ENCODE assay signal across 8 mouse cellular contexts in genomic region chr4:99445077-99445754, GRCm38 (mm10).
DNase-seq lines count a peak whose midpoint lies in the region; ATAC-seq and TF ChIP-seq lines count a peak whose summit lies in the region.
"Had no signal": no experiment of that assay in that cellular context is flagged by ENCODE, and none has a peak within 500 bp of the region (broad histone marks: within the 10 kb centered on the region; RNA-seq: fewer than 3 reads in every experiment).

No protein-coding gene starts in this region.

- no peak overlapping the region for H3K9ac ChIP-seq in lung, embryonic 14.5 days
- H3K9ac ChIP-seq in lung, postnatal 0 days (replicated peaks; ENCODE audit: low read depth): no peak overlapping the region
- H3K9ac ChIP-seq in hindbrain, embryonic 16.5 days (ENCODE audit: low read depth, low read length): peak overlapping the region; percentile 57

- no peaks in the 10 kb centered on the region for H3K4me1 ChIP-seq in lung, embryonic 14.5 days (ENCODE audit: insufficient read depth)
- H3K4me1 ChIP-seq in lung, postnatal 0 days (ENCODE audit: insufficient read depth, low read depth, low read length): no peaks in the 10 kb centered on the region
- H3K4me1 ChIP-seq in forebrain, embryonic 10.5 days: no peaks in the 10 kb centered on the region
- no peaks in the 10 kb centered on the region; the same call in 1 of the 2 replicates for H3K4me1 ChIP-seq in hindbrain, embryonic 16.5 days (ENCODE audit: control insufficient read depth, insufficient read depth, low read depth, low read length)

- peak; percentile 10 for DNase-seq in lung, embryonic 14.5 days
- DNase-seq in lung, postnatal 0 days (ENCODE audit: low spot score): no peak
- no peak for DNase-seq in forebrain, embryonic 10.5 days (ENCODE audit: extremely low spot score, low spot score)
- DNase-seq in mesoderm, embryonic 11.5 days (ENCODE audit: low read depth, low spot score): peak; percentile 60
- DNase-seq in urinary bladder, postnatal 25 days (ENCODE audit: low spot score): no peak
- DNase-seq in thymus, postnatal 36 days: no peak

- 30% methylated on average over 28 of the region's 28 CpGs for WGBS in lung, embryonic 14.5 days
- WGBS in lung, postnatal 0 days: 31% methylated on average over 28 of the region's 28 CpGs
- 52% methylated on average over 28 of the region's 28 CpGs for WGBS in forebrain, embryonic 10.5 days
- 41% methylated on average over 28 of the region's 28 CpGs for WGBS in hindbrain, embryonic 16.5 days

- H3K27ac ChIP-seq in lung, embryonic 14.5 days (ENCODE audit: low read depth): no peak overlapping the region
- no peak overlapping the region for H3K27ac ChIP-seq in lung, postnatal 0 days (ENCODE audit: low read length)
- H3K27ac ChIP-seq in forebrain, embryonic 10.5 days: no peak overlapping the region
- peak overlapping the region; percentile 39; the same call in 1 of the 2 replicates for H3K27ac ChIP-seq in hindbrain, embryonic 16.5 days (ENCODE audit: low read depth, low read length)
- H3K27ac ChIP-seq: macrophage had no signal

- H3K36me3 ChIP-seq in lung, embryonic 14.5 days (ENCODE audit: insufficient read depth): no peaks in the 10 kb centered on the region
- no peaks in the 10 kb centered on the region for H3K36me3 ChIP-seq in lung, postnatal 0 days (ENCODE audit: insufficient read depth, low read length)
- H3K36me3 ChIP-seq in forebrain, embryonic 10.5 days (replicated peaks): no peaks in the 10 kb centered on the region
- H3K36me3 ChIP-seq in hindbrain, embryonic 16.5 days (ENCODE audit: control insufficient read depth, insufficient read depth, low read length): no peaks in the 10 kb centered on the region

- H3K4me3 ChIP-seq in lung, embryonic 14.5 days (ENCODE audit: low read depth, low read length): peak overlapping the region; percentile 28
- no peak overlapping the region for H3K4me3 ChIP-seq in lung, postnatal 0 days (ENCODE audit: low read depth, low read length)
- H3K4me3 ChIP-seq in forebrain, embryonic 10.5 days: peak overlapping the region; percentile 32
- peak overlapping the region; percentile 43 for H3K4me3 ChIP-seq in hindbrain, embryonic 16.5 days (ENCODE audit: low read length)

- peak; percentile 18; the same call in 1 of the 2 replicates for TF ChIP-seq CTCF in lung, embryonic 14.5 days (IDR thresholded peaks at IDR 0.05; ENCODE audit: low read depth)
- no peak for TF ChIP-seq CTCF in lung, postnatal 0 days (IDR thresholded peaks at IDR 0.05)

- peak overlapping the region; percentile 55 for H3K4me2 ChIP-seq in lung, embryonic 14.5 days
- no peak overlapping the region for H3K4me2 ChIP-seq in lung, postnatal 0 days (replicated peaks; ENCODE audit: low read depth, low read length)
- peak overlapping the region; percentile 67 for H3K4me2 ChIP-seq in hindbrain, embryonic 16.5 days (ENCODE audit: low read length)

- H3K27me3 ChIP-seq in lung, embryonic 14.5 days (ENCODE audit: insufficient read depth, low read length): no peaks in the 10 kb centered on the region
- no peaks in the 10 kb centered on the region for H3K27me3 ChIP-seq in lung, postnatal 0 days (replicated peaks; ENCODE audit: insufficient read depth, low read length)
- peaks cover 33% of the 10 kb centered on the region for H3K27me3 ChIP-seq in forebrain, embryonic 10.5 days (ENCODE audit: poor library complexity, severe bottlenecking)
- no peaks in the 10 kb centered on the region for H3K27me3 ChIP-seq in hindbrain, embryonic 16.5 days (replicated peaks; ENCODE audit: control insufficient read depth, insufficient read depth, low read length)

- H3K9me3 ChIP-seq in lung, embryonic 14.5 days (ENCODE audit: low read depth, low read length): no peaks in the 10 kb centered on the region
- H3K9me3 ChIP-seq in lung, postnatal 0 days (ENCODE audit: low read length): no peaks in the 10 kb centered on the region
- no peaks in the 10 kb centered on the region for H3K9me3 ChIP-seq in forebrain, embryonic 10.5 days
- H3K9me3 ChIP-seq in hindbrain, embryonic 16.5 days (ENCODE audit: control insufficient read depth, low read length): no peaks in the 10 kb centered on the region

- ATAC-seq in lung, embryonic 14.5 days (ENCODE audit: insufficient read depth): no peak
- no peak for ATAC-seq in lung, postnatal 0 days
- peak; percentile 84 for ATAC-seq in hindbrain, embryonic 16.5 days

- TF ChIP-seq EP300 in lung, postnatal 0 days (IDR thresholded peaks at IDR 0.05): no peak

Comparison
In these comparisons a context has a peak if more than half of its experiments do, and no peak if none do; other contexts are left out.
1. DNase-seq: peak in lung, embryonic 14.5 days (single experiment) and mesoderm, embryonic 11.5 days (single experiment); none in lung, postnatal 0 days (single experiment), forebrain, embryonic 10.5 days (single experiment), urinary bladder, postnatal 25 days (single experiment) and thymus, postnatal 36 days (0 of 2).